ENCODE assay signal across 7 mouse cellular contexts in the genomic region with DNA sequence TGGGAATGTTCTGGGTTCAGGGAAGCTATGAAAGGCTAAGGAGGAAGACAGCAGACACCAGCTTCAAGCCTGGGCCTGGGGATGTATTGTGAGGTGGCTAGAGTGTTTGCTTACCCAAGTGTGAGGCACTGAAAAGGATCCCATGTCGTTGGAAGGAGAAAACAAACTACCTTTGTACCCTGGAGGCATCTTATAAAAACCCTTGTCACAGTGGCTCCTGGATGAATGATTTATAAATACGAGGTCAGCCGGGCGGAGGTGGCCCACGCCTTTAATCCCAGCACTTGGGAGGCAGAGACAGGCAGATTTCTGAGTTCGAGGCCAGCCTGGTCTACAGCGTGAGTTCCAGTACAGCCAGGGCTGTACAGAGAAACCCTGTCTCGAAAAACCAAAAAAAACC. TPM values are rescaled to one million over a fixed set of nuclear protein-coding genes. Genes with fewer than 3 reads are reported as not detected.
A peak's percentile ranks its signal among the peaks of the same experiment; 100 is the strongest.
DNase-seq lines count a peak whose midpoint lies in the region; ATAC-seq and TF ChIP-seq lines count a peak whose summit lies in the region.
"Not testable (repeated sequence)": the region's sequence is repeated elsewhere in the genome, so short reads cannot be mapped to it uniquely, and the experiment has no call there.

No protein-coding gene starts in this region.

- H3K36me3 ChIP-seq in embryonic facial prominence, embryonic 10.5 days (replicated peaks) = peaks cover 28% of the 10 kb centered on the region
- H3K36me3 ChIP-seq in forebrain, embryonic 15.5 days; heart, postnatal 0 days (replicated peaks; ENCODE audit: control insufficient read depth, insufficient read depth, low read length); lung, postnatal 0 days (ENCODE audit: insufficient read depth, low read length); neural tube, embryonic 12.5 days: not testable (repeated sequence)
- H3K36me3 ChIP-seq in limb, embryonic 13.5 days = peaks cover 10% of the 10 kb centered on the region

- not testable (repeated sequence) for DNase-seq in embryonic facial prominence, embryonic 10.5 days (ENCODE audit: low spot score); heart, postnatal 0 days (ENCODE audit: low spot score); lung, postnatal 0 days (ENCODE audit: low spot score)
- DNase-seq in kidney, adult 11 months = peak; percentile 40

- H3K27ac ChIP-seq in embryonic facial prominence, embryonic 10.5 days (replicated peaks); forebrain, embryonic 15.5 days (replicated peaks); heart, postnatal 0 days (ENCODE audit: low read depth); limb, embryonic 13.5 days; lung, postnatal 0 days (ENCODE audit: low read length); neural tube, embryonic 12.5 days: not testable (repeated sequence)

- H3K9me3 ChIP-seq in embryonic facial prominence, embryonic 10.5 days; forebrain, embryonic 15.5 days; heart, postnatal 0 days (replicated peaks; ENCODE audit: control insufficient read depth, low read length); limb, embryonic 13.5 days; lung, postnatal 0 days (ENCODE audit: low read length); neural tube, embryonic 12.5 days: not testable (repeated sequence)

- 87% methylated on average over 8 of the region's 8 CpGs for WGBS in embryonic facial prominence, embryonic 10.5 days
- WGBS in forebrain, embryonic 15.5 days = 84% methylated on average over 8 of the region's 8 CpGs
- WGBS in heart, postnatal 0 days = 85% methylated on average over 8 of the region's 8 CpGs
- 85% methylated on average over 8 of the region's 8 CpGs for WGBS in limb, embryonic 13.5 days
- WGBS in lung, postnatal 0 days = 76% methylated on average over 8 of the region's 8 CpGs
- WGBS in neural tube, embryonic 12.5 days = 80% methylated on average over 8 of the region's 8 CpGs

- peak overlapping the region; percentile 63 for H3K4me2 ChIP-seq in forebrain, embryonic 15.5 days (replicated peaks)
- peak overlapping the region; percentile 73 for H3K4me2 ChIP-seq in heart, postnatal 0 days (ENCODE audit: low read depth, low read length)
- peak overlapping the region; percentile 85 for H3K4me2 ChIP-seq in limb, embryonic 13.5 days (replicated peaks)
- peak overlapping the region; percentile 72; the same call in 1 of the 2 replicates for H3K4me2 ChIP-seq in lung, postnatal 0 days (replicated peaks; ENCODE audit: low read depth, low read length)
- peak overlapping the region; percentile 81 for H3K4me2 ChIP-seq in neural tube, embryonic 12.5 days (replicated peaks)

- not testable (repeated sequence) for TF ChIP-seq CTCF in heart, postnatal 0 days (IDR thresholded peaks at IDR 0.05; ENCODE audit: low read depth); lung, postnatal 0 days (IDR thresholded peaks at IDR 0.05)

- TF ChIP-seq EP300 in heart, postnatal 0 days (IDR thresholded peaks at IDR 0.05; ENCODE audit: low read depth); lung, postnatal 0 days (IDR thresholded peaks at IDR 0.05): not testable (repeated sequence)

- peaks cover 18% of the 10 kb centered on the region for H3K4me1 ChIP-seq in embryonic facial prominence, embryonic 10.5 days
- peaks cover 24% of the 10 kb centered on the region for H3K4me1 ChIP-seq in forebrain, embryonic 15.5 days
- peaks cover 16% of the 10 kb centered on the region; the same call in 1 of the 2 replicates for H3K4me1 ChIP-seq in heart, postnatal 0 days (ENCODE audit: control insufficient read depth, insufficient read depth)
- peaks cover 29% of the 10 kb centered on the region for H3K4me1 ChIP-seq in limb, embryonic 13.5 days
- H3K4me1 ChIP-seq in lung, postnatal 0 days (ENCODE audit: insufficient read depth, low read depth, low read length) = peaks cover 17% of the 10 kb centered on the region; the same call in 1 of the 2 replicates
- H3K4me1 ChIP-seq in neural tube, embryonic 12.5 days = peaks cover 17% of the 10 kb centered on the region

- H3K4me3 ChIP-seq in embryonic facial prominence, embryonic 10.5 days = peak overlapping the region; percentile 74
- peak overlapping the region; percentile 73 for H3K4me3 ChIP-seq in forebrain, embryonic 15.5 days
- H3K4me3 ChIP-seq in heart, postnatal 0 days (ENCODE audit: low read depth, low read length); lung, postnatal 0 days (ENCODE audit: low read depth, low read length); neural tube, embryonic 12.5 days: not testable (repeated sequence)
- peak overlapping the region; percentile 68 for H3K4me3 ChIP-seq in limb, embryonic 13.5 days

- H3K9ac ChIP-seq in forebrain, embryonic 15.5 days (replicated peaks) = peak overlapping the region; percentile 82
- H3K9ac ChIP-seq in heart, postnatal 0 days (replicated peaks; ENCODE audit: low read depth, low read length); lung, postnatal 0 days (replicated peaks; ENCODE audit: low read depth); neural tube, embryonic 12.5 days: not testable (repeated sequence)
- H3K9ac ChIP-seq in limb, embryonic 13.5 days = peak overlapping the region; percentile 81

- ATAC-seq in forebrain, embryonic 15.5 days (replicated peaks); heart, postnatal 0 days (ENCODE audit: insufficient read depth, low read depth); limb, embryonic 13.5 days (ENCODE audit: low FRiP score, low read depth); lung, postnatal 0 days; neural tube, embryonic 12.5 days (ENCODE audit: low FRiP score, low read depth): not testable (repeated sequence)

- not testable (repeated sequence) for H3K27me3 ChIP-seq in embryonic facial prominence, embryonic 10.5 days (replicated peaks; ENCODE audit: low read depth, poor library complexity, severe bottlenecking); forebrain, embryonic 15.5 days; heart, postnatal 0 days (ENCODE audit: control insufficient read depth, insufficient read depth, low read length); limb, embryonic 13.5 days; lung, postnatal 0 days (replicated peaks; ENCODE audit: insufficient read depth, low read length); neural tube, embryonic 12.5 days (replicated peaks)

RNA-seq across cellular contexts. Expression of gene Ascc1, which starts 0.9 kb away (rescaled TPM):
- 35.8 and 41.8 TPM in 2 replicates for polyA plus RNA-seq in embryonic facial prominence, embryonic 10.5 days (2016; fragmentation: Nextera tagmentation; extraction: Ambion mirVana)
- 47.9 and 48.9 TPM in 2 replicates for polyA plus RNA-seq in forebrain, embryonic 15.5 days (2015; fragmentation: Nextera tagmentation; extraction: Ambion mirVana)
- 14.0 and 15.7 TPM in 2 replicates for total RNA-seq in heart, postnatal 0 days (2014; rRNA removed; ENCODE audit: low replicate concordance)
- 34.6 and 35.8 TPM in 2 replicates for polyA plus RNA-seq in heart, postnatal 0 days (2015; fragmentation: Nextera tagmentation; extraction: Ambion mirVana)
- polyA plus RNA-seq in limb, embryonic 13.5 days (2015; fragmentation: Nextera tagmentation; extraction: Ambion mirVana) = 44.9 and 46.0 TPM in 2 replicates
- polyA plus RNA-seq in lung, postnatal 0 days (2015; fragmentation: Nextera tagmentation; extraction: Ambion mirVana) = 47.2 and 50.0 TPM in 2 replicates
- polyA plus RNA-seq in neural tube, embryonic 12.5 days (2016; fragmentation: Nextera tagmentation; extraction: Ambion mirVana) = 36.8 and 37.0 TPM in 2 replicates

RNA-seq across cellular contexts. Expression of gene Anapc16, which starts 1.3 kb away (rescaled TPM):
- polyA plus RNA-seq in embryonic facial prominence, embryonic 10.5 days (2016; fragmentation: Nextera tagmentation; extraction: Ambion mirVana) = 104 and 109 TPM in 2 replicates
- polyA plus RNA-seq in forebrain, embryonic 15.5 days (2015; fragmentation: Nextera tagmentation; extraction: Ambion mirVana) = 117 TPM in 2 replicates
- 29.7 and 85.4 TPM in 2 replicates for total RNA-seq in heart, postnatal 0 days (2014; rRNA removed; ENCODE audit: low replicate concordance)
- 104 and 108 TPM in 2 replicates for polyA plus RNA-seq in heart, postnatal 0 days (2015; fragmentation: Nextera tagmentation; extraction: Ambion mirVana)
- polyA plus RNA-seq in limb, embryonic 13.5 days (2015; fragmentation: Nextera tagmentation; extraction: Ambion mirVana) = 128 and 133 TPM in 2 replicates
- 105 and 117 TPM in 2 replicates for polyA plus RNA-seq in lung, postnatal 0 days (2015; fragmentation: Nextera tagmentation; extraction: Ambion mirVana)
- 116 and 122 TPM in 2 replicates for polyA plus RNA-seq in neural tube, embryonic 12.5 days (2016; fragmentation: Nextera tagmentation; extraction: Ambion mirVana)

RNA-seq across cellular contexts. Expression of gene Ddit4, which starts 50.0 kb away (rescaled TPM):
- 35.9 and 42.0 TPM in 2 replicates for polyA plus RNA-seq in embryonic facial prominence, embryonic 10.5 days (2016; fragmentation: Nextera tagmentation; extraction: Ambion mirVana)
- polyA plus RNA-seq in forebrain, embryonic 15.5 days (2015; fragmentation: Nextera tagmentation; extraction: Ambion mirVana) = 90.0 and 92.5 TPM in 2 replicates
- total RNA-seq in heart, postnatal 0 days (2014; rRNA removed; ENCODE audit: low replicate concordance) = 30.3 and 35.6 TPM in 2 replicates
- 17.0 and 17.4 TPM in 2 replicates for polyA plus RNA-seq in heart, postnatal 0 days (2015; fragmentation: Nextera tagmentation; extraction: Ambion mirVana)
- 75.9 and 77.0 TPM in 2 replicates for polyA plus RNA-seq in limb, embryonic 13.5 days (2015; fragmentation: Nextera tagmentation; extraction: Ambion mirVana)
- polyA plus RNA-seq in lung, postnatal 0 days (2015; fragmentation: Nextera tagmentation; extraction: Ambion mirVana) = 21.2 and 28.1 TPM in 2 replicates
- 75.7 and 78.9 TPM in 2 replicates for polyA plus RNA-seq in neural tube, embryonic 12.5 days (2016; fragmentation: Nextera tagmentation; extraction: Ambion mirVana)
